In genomic region chr11:109611303-109612149, GRCm38 (mm10) we compare ENCODE assay signal across 8 mouse cellular contexts. TPM values are rescaled to one million over a fixed set of nuclear protein-coding genes. Genes with fewer than 3 reads are reported as not detected.
A peak's percentile ranks its signal among the peaks of the same experiment; 100 is the strongest.
DNase-seq lines count a peak whose midpoint lies in the region; ATAC-seq and TF ChIP-seq lines count a peak whose summit lies in the region.

Wipi1 (minus strand) TSS chr11:109611967.

- H3K9ac ChIP-seq in embryonic facial prominence, embryonic 13.5 days, result peak within 1 kb of the TSS; percentile 91
- peak within 1 kb of the TSS; percentile 78 for H3K9ac ChIP-seq in limb, embryonic 12.5 days (replicated peaks)
- H3K9ac ChIP-seq in midbrain, embryonic 15.5 days, result peak within 1 kb of the TSS; percentile 51

- no peak for TF ChIP-seq CTCF in kidney, adult 2 months (conservative IDR thresholded peaks at IDR 0.05; ENCODE audit: insufficient read depth, insufficient read length, low read depth, low read length)
- TF ChIP-seq CTCF in spleen, adult 2 months (IDR thresholded peaks at IDR 0.05; ENCODE audit: extremely low read depth, insufficient read depth, insufficient read length, insufficient replicate concordance), result no peak

- H3K9me3 ChIP-seq in embryonic facial prominence, embryonic 13.5 days, result no peaks in the 10 kb centered on the region
- H3K9me3 ChIP-seq in limb, embryonic 12.5 days, result no peaks in the 10 kb centered on the region
- H3K9me3 ChIP-seq in midbrain, embryonic 15.5 days, result no peaks in the 10 kb centered on the region

- WGBS in embryonic facial prominence, embryonic 13.5 days, result under 1% methylated on average over 58 of the region's 58 CpGs
- WGBS in kidney, adult 2 months, result 2% methylated on average over 58 of the region's 58 CpGs
- 1% methylated on average over 57 of the region's 58 CpGs for WGBS in limb, embryonic 12.5 days
- WGBS in midbrain, embryonic 15.5 days, result under 1% methylated on average over 58 of the region's 58 CpGs
- 2% methylated on average over 55 of the region's 58 CpGs for WGBS in spleen, adult 2 months

- DNase-seq in 3134 (ENCODE audit: extremely low read depth, insufficient read length, low spot score), result peak; percentile 99
- DNase-seq in adrenal gland, postnatal 36 days, result peak; percentile 100
- DNase-seq in heart, adult 18-20 months, result peak; percentile 99
- peak; percentile 100 for DNase-seq in kidney, adult 2 months
- DNase-seq in spleen, adult 2 months (ENCODE audit: low read depth in 1 of 2, low spot score in 2 of 2), result peak; percentile 90 to 94

- peak; percentile 20 for TF ChIP-seq POLR2A in kidney, adult 2 months (IDR thresholded peaks at IDR 0.05; ENCODE audit: low read depth, low read length)
- no peak for TF ChIP-seq POLR2A in spleen, adult 2 months (IDR thresholded peaks at IDR 0.05; ENCODE audit: low read depth, low read length)

- peak within 1 kb of the TSS; percentile 82 for H3K4me2 ChIP-seq in embryonic facial prominence, embryonic 13.5 days
- H3K4me2 ChIP-seq in limb, embryonic 12.5 days, result peak within 1 kb of the TSS; percentile 80
- H3K4me2 ChIP-seq in midbrain, embryonic 15.5 days, result peak within 1 kb of the TSS; percentile 90

- peak within 1 kb of the TSS; percentile 85 for H3K4me3 ChIP-seq in embryonic facial prominence, embryonic 13.5 days
- peak within 1 kb of the TSS; percentile 87 for H3K4me3 ChIP-seq in kidney, adult 2 months (ENCODE audit: insufficient read depth, low read depth, low read length)
- peak within 1 kb of the TSS; percentile 79 for H3K4me3 ChIP-seq in limb, embryonic 12.5 days (replicated peaks)
- peak within 1 kb of the TSS; percentile 70 for H3K4me3 ChIP-seq in midbrain, embryonic 15.5 days
- peak within 1 kb of the TSS; percentile 71 for H3K4me3 ChIP-seq in spleen, adult 2 months (ENCODE audit: extremely low read depth, insufficient read depth, insufficient read length)

- H3K27me3 ChIP-seq in embryonic facial prominence, embryonic 13.5 days, result no peaks in the 10 kb centered on the region
- H3K27me3 ChIP-seq in kidney, adult 2 months (replicated peaks; ENCODE audit: control insufficient read depth, insufficient read depth, low read length), result no peaks in the 10 kb centered on the region
- H3K27me3 ChIP-seq in limb, embryonic 12.5 days, result no peaks in the 10 kb centered on the region
- 0 out of 2 replicates have a peak, but pooled peaks cover 5% of the 10 kb centered on the region for H3K27me3 ChIP-seq in midbrain, embryonic 15.5 days (replicated peaks)
- H3K27me3 ChIP-seq in spleen, adult 2 months (ENCODE audit: control insufficient read depth, insufficient read depth, low read length), result no peaks in the 10 kb centered on the region

- H3K4me1 ChIP-seq in embryonic facial prominence, embryonic 13.5 days, result peaks cover 18% of the 10 kb centered on the region
- H3K4me1 ChIP-seq in kidney, adult 2 months (ENCODE audit: control insufficient read depth, insufficient read depth, low read length), result peaks cover 13% of the 10 kb centered on the region; the same call in 1 of the 2 replicates
- H3K4me1 ChIP-seq in limb, embryonic 12.5 days (replicated peaks), result peaks cover 14% of the 10 kb centered on the region
- peaks cover 19% of the 10 kb centered on the region for H3K4me1 ChIP-seq in midbrain, embryonic 15.5 days
- no peaks in the 10 kb centered on the region; the same call in 1 of the 2 replicates for H3K4me1 ChIP-seq in spleen, adult 2 months (ENCODE audit: control insufficient read depth, insufficient read depth, insufficient read length)

- peak; percentile 94 for ATAC-seq in embryonic facial prominence, embryonic 13.5 days (ENCODE audit: insufficient number of reproducible peaks, insufficient read depth, low FRiP score, low TSS enrichment, low read depth)
- peak; percentile 96 for ATAC-seq in limb, embryonic 12.5 days (ENCODE audit: insufficient number of reproducible peaks, insufficient read depth, low FRiP score, low TSS enrichment, low read depth)
- peak; percentile 97 for ATAC-seq in midbrain, embryonic 15.5 days (replicated peaks)

- peak within 1 kb of the TSS; percentile 85 for H3K27ac ChIP-seq in embryonic facial prominence, embryonic 13.5 days
- H3K27ac ChIP-seq in kidney, adult 2 months (ENCODE audit: insufficient read depth, low read depth, low read length), result peak within 1 kb of the TSS; percentile 89
- H3K27ac ChIP-seq in limb, embryonic 12.5 days, result peak within 1 kb of the TSS; percentile 87
- peak within 1 kb of the TSS; percentile 73 for H3K27ac ChIP-seq in midbrain, embryonic 15.5 days
- peak within 1 kb of the TSS; percentile 59 for H3K27ac ChIP-seq in spleen, adult 2 months (ENCODE audit: insufficient read depth, low read length)

- H3K36me3 ChIP-seq in embryonic facial prominence, embryonic 13.5 days, result no peaks in the 10 kb centered on the region
- no peaks in the 10 kb centered on the region for H3K36me3 ChIP-seq in kidney, adult 2 months (ENCODE audit: control insufficient read depth, insufficient read depth, low read length)
- no peaks in the 10 kb centered on the region for H3K36me3 ChIP-seq in limb, embryonic 12.5 days
- no peaks in the 10 kb centered on the region for H3K36me3 ChIP-seq in midbrain, embryonic 15.5 days (replicated peaks)
- no peaks in the 10 kb centered on the region for H3K36me3 ChIP-seq in spleen, adult 2 months (ENCODE audit: control insufficient read depth, insufficient read depth, low read length)

RNA-seq across cellular contexts. Expression of gene Wipi1, which starts in this region (rescaled TPM):
- total RNA-seq in adrenal gland, postnatal 36 days (2021), result 10 to 100 TPM; 26.8 to 56.0 TPM
- polyA plus RNA-seq in embryonic facial prominence, embryonic 13.5 days (2015; fragmentation: Nextera tagmentation; extraction: Ambion mirVana), result 53.5 and 55.5 TPM in 2 replicates
- 100 to 1,000 TPM; 100 to 107 TPM for total RNA-seq in heart, adult 18-20 months (2021)
- polyA plus RNA-seq in kidney, adult 2 months (2012; rRNA removed), result 22.7 and 25.2 TPM in 2 replicates
- polyA plus RNA-seq in limb, embryonic 12.5 days (2016; fragmentation: Nextera tagmentation; extraction: Ambion mirVana), result 40.6 and 41.0 TPM in 2 replicates
- polyA plus RNA-seq in midbrain, embryonic 15.5 days (2015; fragmentation: Nextera tagmentation; extraction: Ambion mirVana), result 14.8 and 15.2 TPM in 2 replicates
- 5.1 and 6.0 TPM in 2 replicates for polyA plus RNA-seq in spleen, adult 2 months (2012; rRNA removed)

Comparison
In these comparisons a context has a peak if more than half of its experiments do, and no peak if none do; other contexts are left out.
1. Peak in every context shown above with its lines: DNase-seq, ATAC-seq, H3K4me3 ChIP-seq and H3K27ac ChIP-seq.